Mouse (Mus musculus): ENCODE measurements at regions not wholly inside any gene's neighbourhood (a gene's known extent, or its start where the extent isn't known, plus 50 kb on each side); places are given as distances from the start of the nearest gene placed in this dataset.

- no peak for DNase-seq (ENCODE audit: low spot score)
Observed at GRCm38 (mm10) chr16:76718809-76719208, 294.7 kb upstream of the Usp25 start.

GRCm38 (mm10) chr16:76718147-76718546, 295.4 kb upstream of the Usp25 start:
- DNase-seq (ENCODE audit: low spot score): no peak

GRCm38 (mm10) chr16:76694913-76695312, 318.6 kb upstream of the Usp25 start:
- DNase-seq (ENCODE audit: low spot score): no peak

- DNase-seq (ENCODE audit: low spot score): no peak
Observed at GRCm38 (mm10) chr16:76687735-76688447, 314.3 kb upstream of the Nrip1 start.

GRCm38 (mm10) chr16:76685562-76685961, 311.9 kb upstream of the Nrip1 start:
- DNase-seq (ENCODE audit: low spot score): no peak

GRCm38 (mm10) chr16:76680061-76680911, 306.7 kb upstream of the Nrip1 start:
- no peak for DNase-seq (ENCODE audit: low spot score)

GRCm38 (mm10) chr16:76678885-76679284, 305.3 kb upstream of the Nrip1 start:
- no peak for DNase-seq (ENCODE audit: low spot score)

- no peak for DNase-seq (ENCODE audit: low spot score)
Observed at GRCm38 (mm10) chr16:76669795-76670194, 296.2 kb upstream of the Nrip1 start.

- DNase-seq (ENCODE audit: low spot score): no peak
Observed at GRCm38 (mm10) chr16:76667046-76667445, 293.4 kb upstream of the Nrip1 start.

- no peak for DNase-seq (ENCODE audit: low spot score)
Observed at GRCm38 (mm10) chr16:76655106-76655505, 281.5 kb upstream of the Nrip1 start.

GRCm38 (mm10) chr16:76644281-76644680, 270.7 kb upstream of the Nrip1 start:
- DNase-seq (ENCODE audit: low spot score): no peak

GRCm38 (mm10) chr16:76643801-76644200, 270.2 kb upstream of the Nrip1 start:
- no peak for DNase-seq (ENCODE audit: low spot score)

GRCm38 (mm10) chr16:76635169-76635568, 261.5 kb upstream of the Nrip1 start:
- DNase-seq (ENCODE audit: low spot score): no peak

GRCm38 (mm10) chr16:76634196-76634698, 260.6 kb upstream of the Nrip1 start:
- DNase-seq (ENCODE audit: low spot score): no peak

- no peak for DNase-seq (ENCODE audit: low spot score)
Observed at GRCm38 (mm10) chr16:76626142-76626541, 252.5 kb upstream of the Nrip1 start.

GRCm38 (mm10) chr16:76621715-76622114, 248.1 kb upstream of the Nrip1 start:
- no peak for DNase-seq (ENCODE audit: low spot score)

GRCm38 (mm10) chr16:76618295-76618694, 244.7 kb upstream of the Nrip1 start:
- DNase-seq (ENCODE audit: low spot score): no peak

- no peak for DNase-seq (ENCODE audit: low spot score)
Observed at GRCm38 (mm10) chr16:76611061-76611460, 237.4 kb upstream of the Nrip1 start.

GRCm38 (mm10) chr16:76604914-76605313, 231.3 kb upstream of the Nrip1 start:
- DNase-seq (ENCODE audit: low spot score): no peak

GRCm38 (mm10) chr16:76603846-76604258, 230.2 kb upstream of the Nrip1 start:
- DNase-seq (ENCODE audit: low spot score): no peak

- DNase-seq (ENCODE audit: low spot score): no peak
Observed at GRCm38 (mm10) chr16:76603431-76603830, 229.8 kb upstream of the Nrip1 start.

- no peak for DNase-seq (ENCODE audit: low spot score)
Observed at GRCm38 (mm10) chr16:76600131-76600530, 226.5 kb upstream of the Nrip1 start.
